Mouse (Mus musculus) G1E (cell line): ENCODE data around the gene Ddx55.

ENCODE experiments used
- CTCF ChIP-seq: IDR thresholded peaks from 2 replicates; pipeline ENCODE4 v1.5.1; 2012; ENCODE audit warnings: low read depth, low read length, inconsistent platforms, mixed read lengths
- GATA1 ChIP-seq: IDR thresholded peaks from 2 replicates; pipeline ENCODE4 v1.6.1; 2012; ENCODE audit warnings: borderline replicate concordance, low read length, inconsistent platforms, mixed read lengths
- POLR2AphosphoS5 ChIP-seq: IDR thresholded peaks from 2 replicates; pipeline ENCODE4 v1.6.1; 2012; ENCODE audit warnings: low read depth, low read length, inconsistent platforms; ENCODE audit not compliant: insufficient replicate concordance
- TAL1 ChIP-seq: conservative IDR thresholded peaks from 2 replicates; pipeline ENCODE4 v1.6.1; 2012; ENCODE audit warnings: low read depth, low read length, inconsistent platforms, mixed read lengths

GRCm38 (mm10) chr5:124521588-124521987 is 31.1 kb upstream of the Ddx55 start:
- TF ChIP-seq CTCF = no peak
- no peak for TF ChIP-seq POLR2AphosphoS5
- no peak for TF ChIP-seq TAL1
- TF ChIP-seq GATA1 = no peak
